In genomic region chr19:42307019-42307418, GRCm38 (mm10) we compare ENCODE assay signal across 12 mouse cellular contexts. TPM values are rescaled to one million over a fixed set of nuclear protein-coding genes. Genes with fewer than 3 reads are reported as not detected.
A peak's percentile ranks its signal among the peaks of the same experiment; 100 is the strongest.
DNase-seq lines count a peak whose midpoint lies in the region; ATAC-seq lines count a peak whose summit lies in the region.
"Had no signal": no experiment of that assay in that cellular context is flagged by ENCODE, and none has a peak within 500 bp of the region (broad histone marks: within the 10 kb centered on the region; RNA-seq: fewer than 3 reads in every experiment).

No protein-coding gene starts in this region.

- ATAC-seq in CD4-positive, CD25-positive, alpha-beta regulatory T cell, adult 4 months = no peak
- 0 out of 2 replicates have a peak, but pooled peaks have one; percentile 6 for ATAC-seq in megakaryocyte progenitor cell, adult 5-6 weeks (replicated peaks; ENCODE audit: poor library complexity)
- ATAC-seq: forebrain, postnatal 0 days; midbrain, embryonic 16.5 days had no signal

- peak; percentile 14 for DNase-seq in CD4-positive, CD25-positive, alpha-beta regulatory T cell, adult 2 months (ENCODE audit: low read depth, low spot score)
- DNase-seq in kidney, postnatal 10 days = peak; percentile 22
- DNase-seq in kidney, adult 8-10 months = no peak
- peak; percentile 33 for DNase-seq in adipocyte (ENCODE audit: low spot score)
- no peak for DNase-seq in right cerebral cortex, postnatal 10 days (ENCODE audit: low spot score in 2 of 2)
- no peak for DNase-seq in gastrocnemius, adult 18-20 months (ENCODE audit: low spot score)
- DNase-seq: cerebellum, adult 8-10 months; forebrain, postnatal 0 days had no signal

RNA-seq across cellular contexts. Expression of gene Golga7b, which starts 59.6 kb away (rescaled TPM):
- under 1 TPM in 1 of 2 experiments, not detected in 1; 0.15 TPM for polyA plus RNA-seq in CD4-positive, CD25-positive, alpha-beta regulatory T cell, adult 4 months (2017; shearing (Covaris generic))
- not detected in 2 replicates for total RNA-seq in megakaryocyte progenitor cell, adult 5-6 weeks (2015)
- not detected in 2 replicates for total RNA-seq in megakaryocyte progenitor cell, adult 5-6 weeks (2017)
- total RNA-seq in gastrocnemius, adult 18-20 months (2021) = 1 to 10 TPM; 2.9 to 3.7 TPM
- polyA plus RNA-seq: spleen, adult 2 months had no signal

Comparison
In these comparisons a context has a peak if more than half of its experiments do, and no peak if none do; other contexts are left out.
1. DNase-seq: peak in CD4-positive, CD25-positive, alpha-beta regulatory T cell, adult 2 months (single experiment), kidney, postnatal 10 days (single experiment) and adipocyte (single experiment); none in kidney, adult 8-10 months (0 of 2), right cerebral cortex, postnatal 10 days (0 of 2) and gastrocnemius, adult 18-20 months (single experiment).